11 mouse cellular contexts compared by ENCODE assay signal in genomic region chr1:139376638-139377286, GRCm38 (mm10). TPM values are rescaled to one million over a fixed set of nuclear protein-coding genes. Genes with fewer than 3 reads are reported as not detected.
DNase-seq lines count a peak whose midpoint lies in the region; ATAC-seq and TF ChIP-seq lines count a peak whose summit lies in the region.
"Had no signal": no experiment of that assay in that cellular context is flagged by ENCODE, and none has a peak within 500 bp of the region (broad histone marks: within the 10 kb centered on the region; RNA-seq: fewer than 3 reads in every experiment).

TSS of gene Crb1 (minus strand) at chr1:139377100.

- no peaks in the 10 kb centered on the region for H3K36me3 ChIP-seq in lung, embryonic 14.5 days (ENCODE audit: insufficient read depth)
- no peaks in the 10 kb centered on the region for H3K36me3 ChIP-seq in embryonic facial prominence, embryonic 10.5 days (replicated peaks)
- H3K36me3 ChIP-seq in neural tube, embryonic 14.5 days (ENCODE audit: control insufficient read depth, insufficient read depth, low read length), result no peaks in the 10 kb centered on the region
- H3K36me3 ChIP-seq: liver, embryonic 15.5 days had no signal

- WGBS in lung, embryonic 14.5 days, result 10% methylated on average over 5 of the region's 5 CpGs
- 10% methylated on average over 5 of the region's 5 CpGs for WGBS in embryonic facial prominence, embryonic 10.5 days
- 9% methylated on average over 5 of the region's 5 CpGs for WGBS in neural tube, embryonic 14.5 days

- H3K4me3 ChIP-seq in lung, embryonic 14.5 days (ENCODE audit: low read depth, low read length), result no peak within 1 kb of the TSS
- peak within 1 kb of the TSS; percentile 28 for H3K4me3 ChIP-seq in embryonic facial prominence, embryonic 10.5 days
- H3K4me3 ChIP-seq in neural tube, embryonic 14.5 days (ENCODE audit: low read depth, low read length), result peak within 1 kb of the TSS; percentile 25; the same call in 1 of the 2 replicates
- H3K4me3 ChIP-seq: liver, embryonic 15.5 days had no signal

- no peaks in the 10 kb centered on the region for H3K27me3 ChIP-seq in lung, embryonic 14.5 days (ENCODE audit: insufficient read depth, low read length)
- H3K27me3 ChIP-seq in embryonic facial prominence, embryonic 10.5 days (replicated peaks; ENCODE audit: low read depth, poor library complexity, severe bottlenecking), result no peaks in the 10 kb centered on the region
- H3K27me3 ChIP-seq in neural tube, embryonic 14.5 days (ENCODE audit: control insufficient read depth, insufficient read depth, low read length), result no peaks in the 10 kb centered on the region
- H3K27me3 ChIP-seq: liver, embryonic 15.5 days had no signal

- no peak within 1 kb of the TSS for H3K9ac ChIP-seq in lung, embryonic 14.5 days
- peak within 1 kb of the TSS; percentile 32; the same call in 1 of the 2 replicates for H3K9ac ChIP-seq in neural tube, embryonic 14.5 days (replicated peaks; ENCODE audit: low read depth, low read length)
- H3K9ac ChIP-seq: liver, embryonic 15.5 days had no signal

- H3K9me3 ChIP-seq in lung, embryonic 14.5 days (ENCODE audit: low read depth, low read length), result no peaks in the 10 kb centered on the region
- H3K9me3 ChIP-seq in embryonic facial prominence, embryonic 10.5 days, result no peaks in the 10 kb centered on the region
- H3K9me3 ChIP-seq in neural tube, embryonic 14.5 days (ENCODE audit: control insufficient read depth, low read length), result no peaks in the 10 kb centered on the region
- H3K9me3 ChIP-seq: liver, embryonic 15.5 days had no signal

- DNase-seq in lung, embryonic 14.5 days, result peak; percentile 19
- no peak for DNase-seq in lung, adult 18-20 months
- peak; percentile 24 for DNase-seq in embryonic facial prominence, embryonic 10.5 days (ENCODE audit: low spot score)
- no peak for DNase-seq in urinary bladder, postnatal 4 days (ENCODE audit: low spot score in 2 of 2)
- no peak for DNase-seq in gastrocnemius, postnatal 25 days
- DNase-seq: adrenal gland, adult 2 months; gastrocnemius, postnatal 10 days had no signal

- H3K27ac ChIP-seq in lung, embryonic 14.5 days (ENCODE audit: low read depth), result no peak within 1 kb of the TSS
- H3K27ac ChIP-seq in embryonic facial prominence, embryonic 10.5 days (replicated peaks), result no peak within 1 kb of the TSS; the same call in 1 of the 2 replicates
- 0 out of 2 replicates have a peak within 1 kb of the TSS, but pooled peaks have one; percentile 39 for H3K27ac ChIP-seq in neural tube, embryonic 14.5 days (ENCODE audit: low read depth, low read length)
- H3K27ac ChIP-seq: liver, embryonic 15.5 days had no signal

- no peak for TF ChIP-seq CTCF in lung, embryonic 14.5 days (IDR thresholded peaks at IDR 0.05; ENCODE audit: low read depth)

- no peak for ATAC-seq in lung, embryonic 14.5 days (ENCODE audit: insufficient read depth)
- ATAC-seq in inflammation-experienced regulatory T-cells, adult 6 months, result peak; percentile 52
- peak; percentile 77 for ATAC-seq in neural tube, embryonic 14.5 days (ENCODE audit: low read depth)
- ATAC-seq in erythroid progenitor cell, adult 5-6 weeks (replicated peaks; ENCODE audit: low FRiP score, poor library complexity, severe bottlenecking), result no peak

- no peak within 1 kb of the TSS for H3K4me2 ChIP-seq in lung, embryonic 14.5 days
- H3K4me2 ChIP-seq in neural tube, embryonic 14.5 days (ENCODE audit: low read depth, low read length), result peak within 1 kb of the TSS; percentile 34
- H3K4me2 ChIP-seq: liver, embryonic 15.5 days had no signal

- H3K4me1 ChIP-seq in lung, embryonic 14.5 days (ENCODE audit: insufficient read depth), result no peaks in the 10 kb centered on the region
- H3K4me1 ChIP-seq in embryonic facial prominence, embryonic 10.5 days, result peaks cover 16% of the 10 kb centered on the region
- H3K4me1 ChIP-seq in neural tube, embryonic 14.5 days (ENCODE audit: control insufficient read depth, insufficient read depth, low read length), result no peaks in the 10 kb centered on the region
- H3K4me1 ChIP-seq: liver, embryonic 15.5 days had no signal

RNA-seq across cellular contexts. Expression of gene Crb1, which starts in this region (rescaled TPM):
- polyA plus RNA-seq in lung, embryonic 14.5 days (2014; fragmentation: Nextera tagmentation; extraction: Ambion mirVana), result not detected in 2 replicates
- 0.25 and 0.38 TPM in 2 replicates for polyA plus RNA-seq in embryonic facial prominence, embryonic 10.5 days (2016; fragmentation: Nextera tagmentation; extraction: Ambion mirVana)
- not detected for polyA plus RNA-seq in inflammation-experienced regulatory T-cells, adult 6 months (2017; shearing (Covaris generic))
- polyA plus RNA-seq in neural tube, embryonic 14.5 days (2014; fragmentation: Nextera tagmentation; extraction: Ambion mirVana), result 1.1 and 1.5 TPM in 2 replicates
- not detected in 2 replicates for total RNA-seq in erythroid progenitor cell, adult 5-6 weeks (2015; ENCODE audit: low replicate concordance)
- total RNA-seq in erythroid progenitor cell, adult 5-6 weeks (2017; ENCODE audit: low replicate concordance), result 0.13 TPM in 1 of 2 replicates, not detected in the other
- total RNA-seq in gastrocnemius, postnatal 25 days (2021), result not detected
- total RNA-seq: adrenal gland, adult 2 months; gastrocnemius, postnatal 10 days had no signal
- polyA plus RNA-seq: adrenal gland, adult 2 months; liver, embryonic 15.5 days had no signal

Comparison
In these comparisons a context has a peak if more than half of its experiments do, and no peak if none do; other contexts are left out.
1. Peak in DNase-seq in lung, embryonic 14.5 days; RNA of the gene not detected or under 1 TPM.
2. Peak in DNase-seq and H3K4me3 ChIP-seq in embryonic facial prominence, embryonic 10.5 days; RNA of the gene not detected or under 1 TPM.
3. Peak in ATAC-seq in inflammation-experienced regulatory T-cells, adult 6 months; RNA of the gene not detected or under 1 TPM.